Mouse (Mus musculus) hematopoietic stem cell, adult 5-6 weeks (primary cell): Measurements from ENCODE around the gene Ifit1bl2. TPM values are rescaled to one million over a fixed set of nuclear protein-coding genes. Genes with fewer than 3 reads are reported as not detected.
"Not testable (repeated sequence)": the region's sequence is repeated elsewhere in the genome, so short reads cannot be mapped to it uniquely, and the experiment has no call there.

Experiments used
- ATAC-seq, 2 experiments: fragments of 125-278 bp in 1 of 2; replicated peaks in 1 of 2; 2 replicates each; pipeline ENCODE4 v1.8.0; 2016 to 2017; ENCODE audit warnings: inconsistent platforms in 2 of 2, mild to moderate bottlenecking in 2 of 2, moderate number of reproducible peaks in 2 of 2, low read depth in 1 of 2, moderate TSS enrichment in 1 of 2; ENCODE audit not compliant: low FRiP score in 2 of 2, poor library complexity in 2 of 2, severe bottlenecking in 2 of 2, insufficient read depth in 1 of 2, low TSS enrichment in 1 of 2
- total RNA-seq: library from RNA; stranded (forward); fragments of 172-1452, 232-1000 nt; gene quantifications from 2 replicates; pipeline ENCODE4 v1.2.3, GENCODE M21; 2017

The Ifit1bl2 gene
- 0.74 and 1.4 TPM in 2 replicates for total RNA-seq

DNA sequence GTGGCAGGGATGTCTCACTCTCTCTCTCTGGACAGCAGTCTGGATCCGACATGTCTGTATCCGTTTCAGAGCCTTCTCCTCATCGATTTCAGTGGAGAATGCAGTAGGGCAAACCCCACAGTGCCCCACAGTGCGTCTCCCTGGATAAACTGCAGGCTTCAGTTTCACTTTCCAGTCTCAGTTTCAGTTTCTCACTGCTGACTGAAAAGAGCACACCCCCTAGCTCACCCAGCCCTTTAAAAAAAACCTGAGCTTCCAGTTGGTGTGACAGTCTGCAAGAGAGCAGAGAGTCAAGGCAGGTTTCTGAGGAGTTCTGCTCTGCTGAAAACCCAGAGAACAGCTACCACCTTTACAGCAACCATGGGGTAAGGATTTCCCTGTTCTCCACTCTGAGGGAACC, at the start of gene Ifit1bl2, which contains the start of gene Ifit1:
Ifit1bl2 (minus strand) TSS at position 121 of the 400 bp plus-strand sequence.
Ifit1 (plus strand) TSS at position 249 of the 400 bp plus-strand sequence.
- peak; percentile 92 to 93 for ATAC-seq

DNA sequence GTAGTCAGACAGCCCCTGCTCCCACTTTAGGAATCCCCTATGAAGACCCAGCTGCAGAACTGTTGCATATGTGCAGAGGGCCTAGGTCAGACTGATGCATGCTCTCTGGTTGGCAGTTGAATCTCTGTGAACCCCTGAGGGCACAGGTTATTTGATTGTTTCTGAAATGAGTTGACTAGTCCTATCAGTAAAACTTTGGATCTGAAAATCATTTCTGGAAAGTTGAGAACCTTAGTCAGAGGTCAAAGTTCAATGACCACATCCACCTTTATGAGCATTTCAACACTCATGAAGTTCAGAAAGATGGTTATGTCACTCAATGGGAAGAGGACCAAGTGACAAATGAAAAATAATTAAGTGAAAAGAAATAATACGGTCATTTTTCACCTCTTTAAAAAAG, 45.0 kb upstream of the Ifit1bl2 start:
- no peak for ATAC-seq

DNA sequence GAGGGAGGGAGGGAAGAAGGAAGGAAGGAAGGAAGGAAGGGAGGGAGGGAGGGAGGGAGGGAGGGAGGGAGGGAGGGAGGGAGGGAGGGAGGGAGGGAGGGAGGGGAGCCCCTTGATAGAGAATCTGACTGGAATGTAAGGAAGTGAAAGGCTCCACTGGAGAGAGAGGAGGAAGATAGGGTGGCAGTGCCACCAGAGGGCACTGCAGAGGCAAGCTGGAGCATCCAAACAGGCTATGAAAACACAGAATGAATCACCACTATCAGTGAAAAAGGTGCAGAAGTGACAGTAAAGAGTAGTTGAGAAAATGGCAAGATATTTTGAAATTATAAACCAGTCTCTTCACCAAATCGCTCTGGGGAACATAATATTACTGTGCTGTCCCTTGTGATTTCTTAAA, 44.3 kb upstream of the Ifit1bl2 start:
- ATAC-seq = 0 out of 4 replicates have a peak, but pooled peaks of 1 of the 2 experiments have one; percentile 37

DNA sequence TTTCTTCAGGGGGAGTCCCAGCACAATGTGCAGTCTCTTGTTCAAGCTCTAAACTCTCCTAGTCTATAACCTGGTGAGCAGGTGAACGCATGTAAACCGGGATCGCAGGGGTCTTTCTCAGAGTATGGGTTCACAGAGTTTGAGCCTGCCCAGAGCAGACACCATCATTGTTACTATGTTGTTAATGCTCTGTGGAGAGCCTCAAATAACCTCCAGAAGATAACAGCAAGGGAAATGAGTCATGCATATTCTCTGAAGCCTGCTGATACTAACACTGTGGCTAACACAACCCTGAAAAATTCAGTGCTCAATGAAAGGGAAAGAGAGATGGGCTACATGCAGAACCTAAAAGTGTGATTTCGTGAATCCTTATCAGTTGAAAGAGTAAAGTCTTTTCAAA, 37.9 kb upstream of the Ifit1bl2 start:
- no peak for ATAC-seq

DNA sequence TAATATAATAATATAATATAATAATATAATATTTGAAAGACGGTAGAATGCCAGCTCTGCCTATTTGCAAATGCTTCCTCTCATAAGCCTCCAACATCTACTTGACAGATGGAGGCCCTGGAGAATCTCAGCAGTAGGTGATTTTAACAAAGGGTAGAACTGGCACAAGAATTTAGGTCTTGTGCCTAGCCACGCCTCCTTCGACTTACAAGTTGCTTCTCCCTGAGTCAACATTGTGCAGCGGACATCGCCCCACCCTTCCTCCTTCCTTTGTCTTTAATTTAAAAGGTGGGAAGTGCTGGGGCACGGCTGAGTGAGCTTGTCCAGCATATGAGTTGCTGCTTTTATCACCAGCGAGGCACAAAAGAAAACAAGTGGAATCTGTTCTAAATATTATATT, 32.9 kb upstream of the Ifit1bl2 start:
- no peak for ATAC-seq

DNA sequence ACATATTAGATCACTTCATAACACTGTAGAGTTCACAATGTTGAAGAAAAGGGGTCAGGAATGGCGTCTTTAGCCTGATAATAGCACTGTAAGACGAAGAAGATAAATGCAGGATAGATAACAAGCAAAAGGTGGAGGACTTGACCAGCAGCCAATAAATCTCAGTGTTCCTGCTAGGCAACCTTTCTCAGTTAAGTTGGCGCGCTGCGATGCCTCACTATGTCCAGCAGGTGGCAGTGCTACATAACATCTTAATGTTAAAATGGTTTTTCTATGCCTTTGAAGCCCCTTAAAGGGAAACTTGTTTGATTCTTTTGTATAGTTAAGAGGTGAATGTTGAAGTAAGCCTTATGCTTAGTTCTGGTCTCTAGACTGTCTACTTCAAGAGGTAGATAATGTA, 25.6 kb upstream of the Ifit1bl2 start:
- ATAC-seq = peak in 1 of 2 experiments; percentile 73; a peak in 2 of 4 replicates

DNA sequence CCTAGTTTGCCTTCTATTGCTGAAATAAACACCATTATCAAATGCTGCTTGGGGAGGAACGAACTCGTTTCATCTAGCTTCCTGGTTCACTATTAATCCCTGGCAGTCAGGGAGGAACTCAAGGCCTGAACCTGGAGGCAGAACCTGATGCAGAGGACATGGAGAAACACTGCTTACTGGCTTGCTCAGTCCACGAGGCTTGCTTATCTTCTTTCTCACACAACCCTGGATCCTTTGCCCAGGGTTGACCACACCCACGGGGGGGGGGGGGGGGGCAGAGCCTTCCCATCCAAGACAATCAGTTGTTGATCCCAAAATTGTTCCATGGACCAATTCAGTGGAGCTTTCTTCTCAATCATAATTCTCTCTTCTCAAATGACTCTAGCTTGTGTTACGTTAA, 22.2 kb upstream of the Ifit1bl2 start:
- ATAC-seq = no peak

DNA sequence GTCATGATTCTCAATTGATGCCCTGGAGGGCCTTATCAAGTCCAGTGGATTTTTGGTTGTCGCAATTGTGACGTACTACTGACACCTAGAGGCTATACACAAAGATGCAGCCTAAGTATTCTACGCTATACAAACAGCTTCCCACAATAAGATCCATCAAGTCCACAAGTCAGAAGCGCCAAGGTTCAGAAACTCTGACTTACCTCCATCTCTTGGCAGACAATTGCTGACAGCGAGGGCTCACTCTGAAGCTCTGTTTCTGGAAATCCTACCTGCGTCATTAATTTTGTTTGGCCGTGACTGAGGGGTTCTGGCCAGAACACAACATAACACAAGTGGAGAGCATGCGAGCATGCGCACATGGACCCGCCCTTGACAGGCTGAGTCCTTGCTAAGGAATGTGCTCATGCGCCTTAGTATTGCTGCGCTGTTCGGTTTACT, 21.5 kb upstream of the Ifit1bl2 start:
- ATAC-seq = peak; percentile 87 to 88

DNA sequence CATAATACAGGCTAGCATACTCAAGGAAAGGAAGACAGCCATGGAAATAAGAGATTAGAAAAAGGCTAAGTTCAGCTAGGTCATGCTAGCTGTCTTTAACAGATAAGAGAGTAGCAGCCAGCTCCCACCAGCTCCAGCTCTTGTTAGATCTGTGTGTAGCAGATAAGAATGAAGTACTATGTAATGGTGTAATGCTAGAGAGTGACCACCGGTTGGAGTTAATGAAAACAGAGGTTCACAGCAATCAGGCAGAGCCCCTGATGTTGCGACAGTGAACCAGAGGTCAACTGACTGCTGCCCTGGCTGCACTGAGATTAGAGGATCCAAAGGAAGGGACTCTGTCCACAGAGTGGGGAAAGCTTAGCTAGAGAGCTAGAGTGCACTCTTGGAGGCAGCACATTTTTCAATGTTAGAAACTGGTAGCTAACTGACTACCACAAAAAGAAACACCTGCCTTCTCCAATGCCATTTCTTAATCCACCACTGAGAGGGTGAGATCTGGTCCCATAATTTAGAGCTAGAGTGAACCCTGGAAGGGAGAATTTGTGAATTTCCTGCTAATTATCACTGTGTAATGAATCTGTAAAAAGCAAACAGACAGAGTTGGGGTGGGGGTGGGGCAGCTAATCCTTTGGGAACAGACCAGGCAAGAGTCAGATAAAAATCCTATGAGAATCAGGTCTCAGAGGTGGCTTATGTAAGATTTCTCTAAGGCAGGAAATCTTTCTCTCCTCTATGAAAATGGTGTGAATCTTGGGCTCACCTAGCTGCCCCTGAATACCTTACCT, 16.2 kb upstream of the Ifit1bl2 start:
- ATAC-seq = peak; percentile 56 to 77

DNA sequence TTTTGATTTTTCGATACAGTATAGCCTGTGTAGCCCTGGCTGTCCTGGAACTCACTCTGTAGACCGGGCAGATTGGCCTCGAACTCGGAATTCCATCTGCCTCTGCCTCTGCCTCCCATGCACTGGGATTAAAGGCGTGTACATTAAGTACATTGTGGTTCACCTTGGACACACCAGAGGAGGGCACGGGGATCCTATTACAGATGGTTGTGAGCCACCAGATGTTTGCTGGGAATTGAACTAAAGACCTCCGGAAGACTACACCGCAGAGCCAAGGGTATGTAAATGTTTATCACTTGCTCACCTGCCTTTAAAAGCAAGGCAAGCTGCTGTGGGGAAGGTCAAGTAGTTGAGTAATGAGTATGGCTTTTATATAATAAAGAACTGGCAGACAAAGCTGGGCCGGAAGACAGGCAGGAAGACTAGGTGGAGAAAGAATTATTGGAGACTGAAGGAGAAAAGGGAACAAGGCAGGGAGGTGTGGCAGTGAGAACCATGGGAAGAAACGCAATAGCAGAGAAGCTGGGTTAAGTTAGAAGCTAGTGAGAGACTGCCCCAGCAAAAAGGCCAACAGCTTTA, 14.8 kb upstream of the Ifit1bl2 start:
- no peak for ATAC-seq

DNA sequence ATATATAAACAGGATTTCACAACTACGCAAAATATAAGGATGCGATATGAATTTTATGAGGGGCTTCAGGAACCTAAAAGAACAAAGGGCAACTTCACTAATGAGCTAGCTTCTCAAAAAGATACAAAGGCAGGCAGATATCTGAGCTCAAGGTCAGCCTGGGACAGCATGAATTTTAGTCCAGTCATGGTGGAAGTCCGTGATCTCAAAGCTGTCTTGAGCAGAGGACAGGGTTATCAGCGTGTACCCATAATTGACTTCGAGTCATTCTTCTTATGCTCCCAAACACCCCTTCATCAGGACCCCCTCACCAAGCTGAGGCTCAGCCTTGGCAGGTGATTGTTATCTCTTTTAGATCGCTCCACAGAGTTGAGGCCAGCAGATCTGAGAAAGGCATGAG, 10.5 kb upstream of the Ifit1bl2 start:
- ATAC-seq = no peak

DNA sequence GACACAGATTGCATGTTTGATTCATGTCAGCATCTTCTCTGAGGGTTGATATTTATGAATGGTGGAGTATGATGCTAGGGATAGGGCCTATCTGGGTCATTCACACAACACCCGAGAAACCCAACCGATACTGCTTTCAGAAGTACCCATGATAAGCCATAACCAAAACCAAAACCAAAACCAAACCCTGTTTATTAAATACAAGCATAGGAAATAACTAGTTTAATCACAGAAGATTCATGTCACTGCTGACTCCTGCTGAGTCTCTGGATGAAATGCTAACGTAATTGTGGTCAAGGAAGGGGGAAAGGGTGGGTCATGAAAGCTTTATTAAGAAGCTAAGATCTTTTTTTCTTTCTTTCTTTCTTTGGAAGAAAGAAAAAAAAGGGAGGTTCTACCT, 9.7 kb upstream of the Ifit1bl2 start:
- ATAC-seq = no peak

DNA sequence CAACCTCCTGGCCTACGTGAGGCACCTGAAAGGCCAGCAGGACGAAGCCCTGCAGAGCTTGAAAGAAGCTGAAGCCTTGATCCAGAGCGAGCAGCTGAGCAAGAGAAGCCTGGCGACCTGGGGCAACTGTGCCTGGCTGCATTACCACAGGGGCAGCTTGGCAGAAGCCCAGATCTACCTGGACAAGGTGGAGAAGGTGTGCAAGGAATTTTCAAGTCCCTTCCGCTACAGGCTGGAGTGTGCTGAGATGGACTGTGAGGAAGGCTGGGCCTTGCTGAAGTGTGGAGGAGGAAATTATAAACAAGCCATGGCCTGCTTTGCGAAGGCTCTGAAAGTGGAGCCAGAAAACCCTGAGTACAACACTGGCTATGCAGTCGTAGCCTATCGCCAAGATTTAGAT, 7.1 kb upstream of the Ifit1bl2 start:
- ATAC-seq = not testable (repeated sequence)

DNA sequence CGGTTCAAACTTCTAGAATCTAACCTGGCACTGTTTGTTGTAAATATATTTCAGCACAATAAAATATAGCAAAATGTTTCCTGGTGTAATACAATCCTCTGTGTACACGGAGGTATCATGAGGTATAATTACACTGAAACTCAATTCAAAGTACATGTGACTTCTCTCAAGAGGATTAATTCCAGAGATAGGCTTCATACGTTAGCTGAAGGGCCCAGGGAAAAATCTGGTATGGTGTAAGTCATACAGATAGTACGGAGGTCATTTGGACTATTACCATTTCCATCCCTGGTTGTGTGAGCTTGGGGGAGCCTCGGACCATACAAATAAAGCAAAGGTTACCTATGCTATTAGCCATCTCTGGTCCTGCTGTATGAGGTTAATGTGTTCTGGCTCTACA, 2.1 kb upstream of the Ifit1bl2 start:
- no peak for ATAC-seq

DNA sequence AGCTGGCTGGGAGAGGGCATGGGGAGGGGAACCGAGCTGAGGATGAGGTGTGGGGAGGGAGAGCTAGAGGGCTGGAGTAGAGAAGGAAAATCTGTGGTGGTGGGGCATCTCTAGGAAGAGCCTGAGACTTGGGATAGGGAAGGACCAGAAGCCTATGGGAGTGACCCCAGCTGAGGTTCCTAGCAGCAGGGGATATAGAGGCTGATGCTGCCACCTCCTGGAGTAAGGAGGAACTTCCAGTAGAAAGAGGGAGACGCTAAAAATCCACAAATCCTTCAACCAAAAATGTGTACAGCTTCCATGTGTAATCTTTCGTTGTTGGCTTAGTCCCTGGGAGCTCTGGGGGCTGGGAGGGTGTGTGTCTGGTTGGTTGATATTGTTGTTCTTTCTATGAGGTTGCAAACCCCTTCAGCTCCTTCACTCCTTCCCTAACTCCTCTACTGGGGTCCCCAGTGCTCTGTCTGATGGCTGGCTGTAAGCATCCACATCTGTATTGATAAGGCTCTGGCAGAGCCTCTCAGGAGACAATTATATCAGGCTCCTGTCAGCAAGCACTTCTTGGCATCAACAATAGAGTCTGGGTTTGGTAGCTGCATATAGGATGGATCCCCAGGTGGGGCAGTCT, 3.5 kb downstream of the Ifit1bl2 start:
- ATAC-seq = peak; percentile 48 to 52; a peak in 1 of 4 replicates

DNA sequence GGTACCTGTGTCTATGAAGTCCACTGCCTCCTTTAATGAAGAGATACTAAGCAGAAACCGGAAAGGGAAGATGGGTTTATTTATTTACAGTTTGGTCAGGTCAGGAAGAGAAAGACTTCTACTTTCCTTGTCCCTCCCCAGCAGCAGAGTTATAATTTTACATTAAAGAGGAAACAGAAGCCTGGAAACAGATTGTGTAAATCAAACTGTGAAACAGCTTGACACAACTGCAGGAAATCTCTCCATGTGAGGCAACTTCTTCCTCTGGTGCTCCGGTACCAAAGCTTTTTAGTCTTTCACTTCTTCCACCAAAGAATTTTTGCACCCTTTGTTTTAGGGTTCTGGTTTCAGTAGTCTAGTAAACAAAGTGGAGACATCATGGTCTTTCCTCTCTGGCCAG, 7.1 kb downstream of the Ifit1bl2 start:
- peak in 1 of 2 experiments; percentile 75; a peak in 1 of 4 replicates for ATAC-seq

DNA sequence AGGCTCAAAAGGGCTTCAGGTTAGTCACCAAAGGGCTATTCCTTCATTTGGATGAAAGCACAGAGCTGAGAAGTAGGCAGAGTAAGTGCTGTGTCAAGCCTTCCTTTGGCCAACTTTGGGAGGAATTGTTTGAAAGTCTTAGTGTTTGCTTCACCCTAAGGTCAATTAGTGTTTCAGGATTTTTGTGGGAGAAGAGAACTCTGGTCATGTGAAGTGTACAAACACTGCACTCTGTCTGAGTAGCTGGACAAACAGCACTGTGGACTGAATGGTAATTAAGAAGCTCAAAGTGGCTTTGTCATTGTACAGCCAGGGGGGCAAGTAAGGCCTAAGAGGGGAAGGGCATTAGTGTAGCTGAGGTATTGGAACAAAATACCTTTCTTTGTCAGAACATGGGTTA, 9.1 kb downstream of the Ifit1bl2 start:
- no peak for ATAC-seq

DNA sequence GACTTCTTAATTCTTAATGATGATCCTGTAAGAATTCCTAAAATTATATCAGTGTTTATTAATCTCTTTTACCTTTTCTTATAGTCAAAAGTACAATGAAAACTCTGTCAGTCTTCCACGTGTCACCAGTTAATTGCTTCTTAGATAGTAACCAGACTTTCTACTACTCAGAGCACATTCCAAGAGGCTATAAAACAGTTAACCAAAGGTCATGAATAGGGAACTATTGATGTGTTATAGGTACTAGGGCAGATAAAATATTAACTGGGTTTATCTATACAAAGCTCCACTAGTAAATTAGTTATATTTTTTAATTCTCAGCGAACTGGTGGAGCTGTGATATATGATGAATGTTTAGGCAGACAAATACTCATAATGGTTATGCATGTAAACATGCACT, 13.0 kb downstream of the Ifit1bl2 start:
- ATAC-seq = no peak
